Mouse (Mus musculus): ENCODE data around the gene Prlh.

Gene Prlh

DNA sequence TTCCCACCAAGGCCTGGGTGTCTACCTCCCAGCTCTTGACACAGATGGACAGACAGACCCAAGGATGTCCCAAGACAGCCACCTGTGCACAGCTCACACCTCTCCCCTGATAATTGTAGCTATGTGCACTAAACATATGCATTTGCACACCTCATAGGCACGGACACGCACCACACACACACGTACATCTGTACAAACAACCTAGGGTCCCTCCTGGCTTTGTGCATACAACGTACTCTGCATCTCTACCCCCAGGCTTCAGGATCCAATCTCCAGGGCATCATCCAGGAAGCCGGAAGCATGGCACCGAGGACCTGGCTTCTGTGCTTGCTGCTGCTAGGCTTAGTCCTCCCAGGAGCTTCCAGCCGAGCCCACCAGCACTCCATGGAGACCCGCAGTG lies at the start of gene Prlh:
Prlh (plus strand) TSS at position 301 of the 400 bp plus-strand sequence.
- no peak for DNase-seq (ENCODE audit: low spot score)

DNA sequence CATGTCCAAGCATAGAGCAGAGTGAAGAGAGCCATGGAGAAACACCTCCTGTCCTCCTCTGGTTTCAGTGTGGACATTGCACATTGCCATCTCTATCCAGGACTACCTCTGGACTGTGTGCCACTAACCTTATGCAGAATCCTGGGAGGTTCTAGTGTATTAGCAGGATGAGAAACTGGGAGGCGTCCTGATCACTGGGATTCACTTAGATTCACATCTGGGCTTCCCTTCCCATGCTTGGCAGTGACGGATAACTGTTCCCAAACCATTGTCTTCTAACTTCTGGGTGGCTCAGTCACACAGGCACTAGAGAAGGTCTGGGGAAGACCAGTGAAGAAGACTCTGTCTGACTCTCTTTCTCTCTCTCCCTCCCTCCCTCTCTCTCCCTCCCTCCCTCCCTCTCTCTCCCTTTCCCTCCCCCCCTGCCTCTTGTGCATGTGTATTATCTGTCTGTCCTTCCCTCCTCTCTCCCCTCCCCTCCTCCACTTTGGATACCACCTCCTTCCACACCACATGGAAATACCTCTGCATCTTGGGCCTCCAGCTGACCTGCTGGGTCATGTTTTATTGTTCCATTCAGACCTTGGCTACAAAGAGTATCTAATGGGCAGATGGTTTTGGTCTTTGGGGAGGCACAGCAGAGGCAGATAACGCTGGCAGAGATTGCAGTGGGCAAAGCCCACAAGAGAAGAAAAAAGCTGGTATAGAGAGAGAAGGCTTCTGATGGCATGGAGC lies 49.5 kb upstream of the Prlh start:
- no peak for DNase-seq (ENCODE audit: low spot score)

GRCm38 (mm10) chr1:90903971-90904458 lies 48.9 kb upstream of the Prlh start:
- DNase-seq (ENCODE audit: low spot score): no peak

- DNase-seq (ENCODE audit: low spot score): no peak
Observed at GRCm38 (mm10) chr1:90904729-90905404, 48.0 kb upstream of the Prlh start.

DNA sequence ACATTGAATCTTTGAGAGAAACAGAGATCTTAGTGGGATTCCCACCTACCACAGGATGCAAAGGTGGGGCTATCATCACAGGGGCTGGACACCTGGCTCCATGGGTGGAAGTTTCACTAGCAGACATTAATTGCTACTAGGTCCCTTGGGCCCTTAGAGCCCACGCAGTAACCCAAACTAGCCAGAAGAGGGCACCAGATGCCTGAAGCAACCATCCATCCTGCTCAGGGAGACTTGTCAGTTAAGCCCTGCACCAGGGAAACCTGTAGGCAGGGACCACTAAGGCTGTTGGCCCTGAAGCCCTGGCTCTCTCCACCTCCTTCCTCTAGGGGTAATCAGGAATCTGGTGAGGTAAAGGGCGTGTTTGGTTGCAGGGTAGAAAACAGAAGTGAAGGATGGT lies 46.6 kb upstream of the Prlh start:
- no peak for DNase-seq (ENCODE audit: low spot score)

DNA sequence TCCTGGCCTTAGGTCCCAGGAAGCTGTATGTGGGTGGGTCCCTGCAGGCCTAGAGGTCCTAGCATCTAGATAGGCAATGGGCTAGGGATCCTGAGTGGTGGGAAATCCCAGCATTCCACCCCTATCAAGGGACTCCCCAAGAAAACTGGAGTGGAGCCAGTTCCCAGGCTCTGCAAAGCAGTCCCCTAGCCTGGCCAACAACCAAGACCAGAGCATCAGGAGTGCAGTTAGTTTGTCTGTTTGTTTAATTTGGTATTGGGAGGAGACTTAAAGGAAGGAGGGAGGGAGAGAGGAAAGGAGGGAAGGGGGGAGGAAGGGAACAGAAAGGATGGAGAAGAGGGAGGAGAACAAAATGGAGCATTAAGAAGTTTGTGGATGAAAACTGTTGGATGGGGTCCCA lies 43.7 kb upstream of the Prlh start:
- no peak for DNase-seq (ENCODE audit: low spot score)

- no peak for DNase-seq (ENCODE audit: low spot score)
Observed at GRCm38 (mm10) chr1:90909631-90910152, 43.2 kb upstream of the Prlh start.

DNA sequence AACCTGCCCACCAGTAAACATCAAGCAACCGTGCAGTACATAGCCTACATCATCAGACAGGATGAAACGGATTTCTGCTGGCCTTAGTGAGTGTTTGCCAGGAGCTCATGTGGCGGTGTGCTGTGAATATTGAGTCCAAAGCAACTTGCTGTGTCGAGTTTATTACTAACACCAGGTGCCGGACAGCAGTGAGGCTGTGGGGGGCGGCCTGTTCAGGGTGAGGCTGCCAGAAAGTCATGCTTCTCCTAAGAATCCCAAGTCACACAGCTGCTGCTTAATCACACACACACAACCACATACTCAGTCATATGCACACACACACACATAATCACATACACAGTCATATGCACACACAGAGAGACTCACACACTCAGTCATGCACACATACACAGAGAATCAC lies 39.7 kb upstream of the Prlh start:
- no peak for DNase-seq (ENCODE audit: low spot score)

DNA sequence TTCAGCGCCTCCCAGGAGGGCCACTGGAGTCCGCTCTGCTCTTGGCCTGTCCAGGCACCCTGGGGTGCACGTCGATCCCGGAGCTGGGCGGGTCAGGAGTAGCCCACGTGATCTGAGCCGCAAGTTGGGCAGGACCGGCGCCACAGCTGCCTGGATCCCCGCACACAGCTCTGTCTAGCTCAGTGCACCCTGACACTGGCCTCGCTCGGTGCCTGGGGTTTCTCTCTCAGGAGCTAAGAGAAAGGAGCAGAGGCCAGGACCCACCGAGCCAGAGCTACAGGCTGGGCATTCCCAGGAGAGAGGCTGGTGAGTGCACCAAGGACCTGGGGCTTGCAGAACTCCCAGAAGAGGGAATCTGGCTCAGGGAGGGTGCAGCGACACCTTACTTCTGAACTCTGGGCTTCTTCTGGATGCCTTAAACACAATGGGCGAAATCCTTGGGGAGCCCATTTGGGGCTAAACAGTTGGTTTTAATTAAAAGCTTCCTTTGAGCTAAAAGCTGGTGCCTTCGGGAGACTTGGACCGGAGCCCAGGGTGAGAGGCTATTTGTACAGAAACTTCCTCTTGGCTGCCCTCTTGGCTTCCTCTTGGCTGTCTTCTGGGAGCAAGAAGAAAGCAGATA lies 37.8 kb upstream of the Prlh start, which contains the start of gene Mlph:
Mlph (plus strand) TSS at position 138 of the 622 bp plus-strand sequence.
- no peak for DNase-seq (ENCODE audit: low spot score)

GRCm38 (mm10) chr1:90917509-90917908 lies 35.4 kb upstream of the Prlh start:
- DNase-seq (ENCODE audit: low spot score): no peak

GRCm38 (mm10) chr1:90921687-90922086 lies 31.2 kb upstream of the Prlh start:
- no peak for DNase-seq (ENCODE audit: low spot score)

DNA sequence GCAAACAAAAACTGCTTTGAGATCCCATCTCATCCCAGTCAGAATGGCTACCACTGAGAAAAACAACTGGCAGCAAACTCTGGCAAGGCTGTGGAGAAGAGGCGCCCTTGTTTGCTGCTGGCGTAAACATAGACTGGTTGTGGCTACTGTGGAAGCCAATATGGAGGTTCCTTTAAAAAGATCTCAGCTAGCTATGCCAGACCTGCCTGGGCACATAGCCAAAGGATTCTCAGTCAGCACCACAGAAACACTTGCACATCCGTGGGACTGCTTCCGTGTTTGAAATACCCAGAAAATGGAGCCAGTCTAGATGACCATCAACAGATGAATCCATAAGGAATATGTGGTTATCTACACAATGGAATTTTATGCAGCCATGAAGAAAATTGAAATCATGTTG lies 26.9 kb upstream of the Prlh start:
- no peak for DNase-seq (ENCODE audit: low spot score)

DNA sequence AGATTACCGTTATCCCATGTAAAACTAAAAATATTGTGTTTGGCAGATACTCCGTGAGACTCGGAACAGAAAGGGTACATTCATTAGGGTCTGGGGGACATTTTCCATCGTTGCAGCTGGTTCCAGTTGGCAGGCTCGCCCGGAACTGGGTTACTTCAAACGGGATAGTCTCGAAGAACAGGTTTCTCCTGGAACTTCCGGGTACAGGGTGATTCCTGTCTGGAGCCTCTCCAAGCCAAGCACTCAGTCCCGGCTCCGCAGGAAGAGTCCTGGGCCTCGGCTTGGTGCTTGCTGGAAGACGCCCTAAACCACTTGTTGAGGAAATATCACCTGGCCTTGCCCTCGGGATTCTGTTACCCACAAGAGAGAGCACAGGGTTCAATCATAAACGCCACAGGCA lies 25.6 kb upstream of the Prlh start:
- DNase-seq (ENCODE audit: low spot score): no peak

DNA sequence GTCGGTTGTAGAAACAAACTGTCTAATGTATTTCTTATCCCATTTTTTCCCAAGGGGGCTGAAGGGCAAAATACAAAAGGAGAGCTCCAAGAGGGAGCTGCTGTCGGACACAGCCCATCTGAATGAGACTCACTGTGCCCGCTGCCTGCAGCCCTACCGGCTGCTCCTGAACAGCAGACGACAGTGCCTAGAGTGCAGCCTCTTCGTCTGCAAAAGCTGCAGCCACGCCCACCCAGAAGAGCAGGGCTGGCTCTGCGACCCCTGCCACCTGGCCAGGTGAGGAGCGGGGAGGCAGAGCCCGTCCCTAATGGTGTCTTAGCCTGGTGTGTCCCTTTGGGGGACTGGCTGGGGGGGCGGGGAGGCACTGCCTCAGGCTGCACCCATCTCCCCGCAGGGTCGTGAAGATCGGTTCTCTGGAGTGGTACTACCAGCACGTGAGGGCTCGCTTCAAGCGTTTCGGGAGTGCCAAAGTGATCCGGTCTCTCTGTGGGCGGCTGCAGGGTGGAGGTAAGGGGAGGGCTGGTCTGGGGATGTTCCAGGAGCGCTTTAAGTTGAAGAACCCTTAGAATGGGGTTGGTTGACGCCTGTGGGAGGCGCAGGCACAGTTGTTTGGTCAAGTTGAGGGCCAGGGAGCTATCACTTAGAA lies 24.9 kb upstream of the Prlh start:
- no peak for DNase-seq (ENCODE audit: low spot score)

DNA sequence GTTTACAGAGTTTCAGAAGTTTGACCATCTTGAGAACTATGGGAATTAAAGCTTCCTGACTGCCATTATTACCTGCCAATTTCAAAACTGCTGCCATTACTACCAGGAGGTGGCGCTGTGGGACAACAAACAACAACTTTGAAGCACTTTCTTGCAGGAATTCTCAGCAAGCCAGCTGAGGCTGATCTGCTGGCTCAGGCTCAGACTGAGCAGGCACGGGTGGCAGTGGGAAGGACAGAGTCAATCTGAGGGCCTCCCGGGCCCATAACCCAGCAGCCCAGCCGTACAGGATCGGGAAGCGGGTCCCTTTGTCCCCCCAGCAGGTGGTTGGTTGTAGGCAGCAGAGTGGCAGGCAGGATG lies 24.4 kb upstream of the Prlh start:
- peak; percentile 74 for DNase-seq (ENCODE audit: low spot score)

GRCm38 (mm10) chr1:90933001-90933400 lies 19.9 kb upstream of the Prlh start:
- no peak for DNase-seq (ENCODE audit: low spot score)

- no peak for DNase-seq (ENCODE audit: low spot score)
Observed at GRCm38 (mm10) chr1:90936990-90937389, 15.9 kb upstream of the Prlh start.

- DNase-seq (ENCODE audit: low spot score): no peak
Observed at GRCm38 (mm10) chr1:90939980-90940379, 12.9 kb upstream of the Prlh start.

DNA sequence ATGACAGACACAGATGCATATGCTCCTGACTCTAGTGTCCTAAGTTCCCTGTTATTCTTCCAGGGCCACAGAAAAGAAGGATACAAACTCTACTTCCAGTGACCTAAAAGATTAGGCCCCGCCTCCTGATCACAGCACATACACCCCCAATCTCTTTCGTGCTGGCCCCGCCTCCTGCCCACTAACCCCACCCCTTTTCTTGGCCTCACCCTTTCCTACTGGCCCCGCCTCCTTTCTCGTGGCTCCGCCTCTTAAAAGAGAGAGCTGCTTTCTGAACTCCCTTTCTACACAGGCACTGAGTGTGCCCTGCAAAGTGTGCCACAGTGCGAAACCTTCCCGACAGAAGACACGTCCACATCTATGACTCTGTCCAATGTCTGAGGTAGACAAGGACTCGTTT lies 7.7 kb upstream of the Prlh start:
- DNase-seq (ENCODE audit: low spot score): no peak

- DNase-seq (ENCODE audit: low spot score): no peak
Observed at GRCm38 (mm10) chr1:90947252-90947651, 5.7 kb upstream of the Prlh start.

- no peak for DNase-seq (ENCODE audit: low spot score)
Observed at GRCm38 (mm10) chr1:90949309-90949708, 3.6 kb upstream of the Prlh start.

DNA sequence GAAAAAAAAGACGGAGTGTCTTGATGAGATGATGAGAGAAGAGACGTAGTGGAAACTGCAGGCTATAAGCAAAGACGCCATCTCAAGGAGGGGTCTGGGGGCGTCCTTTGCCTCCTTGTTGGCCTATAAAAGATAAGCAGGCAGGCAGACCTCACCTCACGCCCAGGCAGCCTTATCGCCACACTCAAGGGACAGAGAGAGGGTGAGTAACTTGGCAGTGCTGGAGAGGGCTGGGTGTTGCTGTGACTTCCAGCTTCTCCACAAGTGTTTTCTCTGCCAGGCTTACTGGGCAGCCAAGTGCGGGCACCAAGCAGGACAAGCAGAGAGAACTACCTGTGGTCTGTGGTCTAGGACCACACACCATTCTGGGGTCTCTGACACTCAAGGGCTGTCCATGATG lies 1.2 kb upstream of the Prlh start:
- DNase-seq (ENCODE audit: low spot score): no peak
